Mouse (Mus musculus) CH12F3 (cell line): ENCODE measurements around the gene U2af1.
"Not testable (repeated sequence)": the region's sequence is repeated elsewhere in the genome, so short reads cannot be mapped to it uniquely, and the experiment has no call there.

ENCODE experiments used
- in situ Hi-C: fragments of 300-500 bp; cut with MboI; formaldehyde crosslinking; loops from 2 replicates; pipeline ENCODE4 v1.14.3; 2020; ENCODE audit warnings: low sequenced_read_pairs

The U2af1 gene

DNA sequence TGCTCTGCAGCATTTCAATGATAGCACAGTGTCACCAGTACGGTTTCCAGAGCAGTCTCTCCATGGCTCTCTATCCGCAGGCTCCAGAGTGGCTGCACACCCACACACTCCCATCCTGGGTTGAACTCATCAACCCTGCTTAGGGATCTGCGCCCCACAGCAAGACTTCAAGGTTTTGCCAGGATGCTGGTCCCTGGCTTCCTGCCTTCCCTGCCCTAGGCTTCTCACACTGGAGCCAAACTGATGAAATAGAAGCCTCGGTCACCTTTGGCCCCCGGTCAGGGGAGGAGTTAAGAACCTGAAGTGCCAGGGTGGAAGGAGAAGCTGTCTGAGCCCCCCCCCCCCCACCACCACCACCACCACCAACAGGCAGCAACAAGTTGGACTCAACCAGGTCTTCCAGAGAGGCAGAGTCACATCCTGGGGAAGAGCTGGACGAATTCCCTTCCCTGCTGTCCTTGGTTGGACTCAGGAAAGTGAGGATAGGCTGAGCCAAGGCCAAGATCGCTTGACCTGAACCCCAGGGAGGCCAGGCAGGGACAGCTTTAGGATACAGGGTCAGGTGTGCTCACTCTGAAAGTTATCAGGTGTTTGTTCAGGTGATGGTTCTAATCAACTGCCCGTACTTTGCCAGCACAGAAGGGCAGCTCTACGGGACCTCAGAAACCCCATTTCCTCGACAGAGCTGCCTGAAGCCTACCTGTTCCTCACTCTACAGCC lies 27.5 kb downstream of the U2af1 start:
- in situ Hi-C loops = no loop called here

DNA sequence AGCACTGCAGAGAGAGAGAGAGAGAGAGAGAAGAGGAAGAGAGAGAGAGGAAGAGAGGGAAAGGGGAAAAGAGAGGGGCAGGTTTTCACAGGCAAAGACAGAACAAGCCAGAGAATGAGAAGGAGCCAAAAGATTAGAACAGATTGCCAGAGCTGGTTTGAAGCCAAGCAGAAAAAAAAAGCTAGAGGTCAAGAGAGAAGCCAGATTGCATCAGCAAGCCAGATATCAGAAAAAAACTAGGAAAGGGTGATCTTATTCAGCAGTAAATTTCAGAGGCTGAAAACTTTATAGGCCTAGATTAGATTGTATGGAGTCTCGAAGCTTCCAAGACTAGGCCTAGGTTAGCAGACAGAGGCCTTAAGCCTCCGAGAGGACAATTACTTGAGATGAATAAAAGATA lies 30.7 kb downstream of the U2af1 start:
- in situ Hi-C loops = no loop called here

DNA sequence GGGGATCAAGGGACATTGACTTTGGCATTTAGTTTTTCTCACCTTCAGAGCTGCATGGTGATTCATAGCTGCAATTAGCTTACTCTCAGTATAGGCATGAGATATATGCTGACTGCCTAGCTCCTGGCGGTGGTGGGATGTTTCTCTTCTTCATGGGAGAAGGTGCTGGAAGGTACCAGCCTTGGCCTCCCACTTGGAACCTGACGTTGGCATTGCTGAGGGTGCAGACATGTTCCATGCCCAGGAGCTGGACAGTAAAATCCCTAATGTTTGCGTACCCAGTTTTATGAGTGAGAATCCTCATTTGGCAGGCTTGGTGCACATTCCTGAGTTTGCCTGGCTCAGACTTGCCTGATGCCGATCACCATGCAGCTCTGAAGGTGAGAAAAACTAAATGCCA lies 35.6 kb downstream of the U2af1 start:
- in situ Hi-C loops = no loop called here

DNA sequence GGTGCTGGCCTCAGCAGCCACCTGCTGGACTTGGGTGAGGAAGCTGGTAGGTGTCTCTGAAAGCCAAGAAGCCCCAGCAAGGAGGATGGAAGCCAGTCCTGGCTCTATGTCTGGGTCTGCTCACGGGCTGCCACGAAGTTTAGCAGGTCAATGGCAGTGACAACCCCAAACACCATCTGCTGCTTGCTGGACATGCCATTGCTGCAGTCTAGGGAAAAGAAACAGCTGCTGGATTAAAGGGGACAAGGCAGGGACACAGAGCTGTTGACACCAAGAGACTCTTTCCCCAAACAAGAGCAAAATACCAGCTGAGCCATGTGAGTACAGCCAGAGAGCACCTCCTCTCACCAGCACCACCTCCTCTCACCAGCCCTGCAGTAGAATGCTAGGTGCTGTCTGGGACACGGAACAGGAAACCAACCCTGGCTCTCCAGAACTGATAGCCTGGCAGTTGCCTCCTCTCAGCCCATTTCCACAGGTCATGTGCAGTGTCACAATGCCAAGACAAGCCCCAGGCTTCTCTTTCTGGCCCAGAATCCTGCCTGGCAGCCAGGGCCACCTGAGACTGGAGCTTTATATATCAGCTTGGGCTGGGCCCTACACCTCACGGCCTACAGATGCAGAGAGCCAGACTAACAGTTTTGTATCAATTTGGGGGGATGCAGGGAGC lies 45.5 kb downstream of the U2af1 start:
- in situ Hi-C loops = no loop called here

DNA sequence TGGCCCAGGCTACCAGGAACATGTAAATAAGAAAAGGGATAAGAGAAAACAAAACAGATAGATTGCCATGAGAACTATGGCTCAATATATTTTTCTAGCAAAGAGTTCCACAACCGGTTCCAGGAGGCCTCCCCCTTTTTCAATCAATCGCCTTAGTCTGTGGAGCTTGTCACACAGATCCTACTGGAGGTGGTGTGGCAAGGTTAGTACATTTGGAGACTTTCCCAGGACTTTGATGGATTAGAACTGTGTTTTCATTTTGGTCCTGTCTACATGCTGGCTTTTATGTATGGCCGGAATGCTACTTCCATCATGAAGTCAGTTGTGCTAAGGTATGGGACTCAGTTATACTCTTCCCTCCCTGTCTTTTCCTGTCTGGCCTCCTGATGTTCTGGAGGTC lies 48.8 kb downstream of the U2af1 start:
- in situ Hi-C loops = no loop called here

DNA sequence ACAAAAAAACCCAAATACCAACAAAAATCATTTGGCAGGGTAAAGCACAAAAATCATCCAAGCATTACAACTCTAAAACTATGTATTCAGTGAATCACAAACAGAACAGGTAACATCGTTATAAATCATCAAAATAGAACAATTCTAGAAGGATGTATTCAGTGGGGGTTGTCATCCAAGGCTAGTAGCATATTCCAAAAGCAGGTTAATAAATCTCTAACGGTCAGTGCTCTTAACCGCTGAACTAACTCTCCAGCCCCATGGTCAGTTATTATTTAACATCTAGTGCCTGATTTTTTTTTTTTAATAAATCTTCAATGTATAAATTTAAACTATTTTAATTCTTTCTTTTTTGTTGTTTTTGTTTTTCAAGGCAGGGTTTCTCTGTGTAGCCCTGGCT lies 49.5 kb downstream of the U2af1 start:
- in situ Hi-C loops = not testable (repeated sequence)

DNA sequence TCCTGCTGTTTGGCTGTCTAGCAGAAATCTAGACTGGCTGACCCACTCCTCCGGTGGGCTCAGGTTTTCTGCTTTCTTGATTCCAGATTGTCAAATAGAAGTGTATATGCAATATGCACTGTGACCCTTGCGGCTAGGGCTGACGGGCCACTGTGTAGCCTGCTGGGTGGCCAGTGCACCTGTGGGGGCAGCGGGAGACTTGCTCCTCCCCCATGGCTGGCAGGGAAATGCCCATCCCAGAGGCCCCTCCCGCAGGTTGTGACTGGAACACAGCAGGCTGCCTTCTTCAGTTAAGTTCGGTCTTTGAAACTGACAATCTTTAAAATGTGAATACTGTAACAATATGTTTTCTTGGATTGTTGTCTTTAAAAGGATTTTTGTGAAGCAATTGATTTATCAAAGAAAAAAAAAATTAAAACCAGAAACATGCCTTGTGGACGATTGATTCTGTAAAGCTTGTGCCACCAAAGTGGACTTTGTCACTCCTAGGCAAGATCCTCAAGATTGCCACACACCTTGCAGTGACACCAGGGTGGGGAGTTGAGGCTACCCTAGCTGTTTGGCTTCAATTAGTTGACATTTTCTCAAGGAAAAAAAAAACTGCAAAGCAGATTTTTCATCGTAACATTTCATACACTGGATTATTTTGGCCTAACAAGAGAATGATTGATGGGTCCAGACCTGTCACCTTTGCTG lies 51.3 kb downstream of the U2af1 start:
- in situ Hi-C loops = no loop called here

DNA sequence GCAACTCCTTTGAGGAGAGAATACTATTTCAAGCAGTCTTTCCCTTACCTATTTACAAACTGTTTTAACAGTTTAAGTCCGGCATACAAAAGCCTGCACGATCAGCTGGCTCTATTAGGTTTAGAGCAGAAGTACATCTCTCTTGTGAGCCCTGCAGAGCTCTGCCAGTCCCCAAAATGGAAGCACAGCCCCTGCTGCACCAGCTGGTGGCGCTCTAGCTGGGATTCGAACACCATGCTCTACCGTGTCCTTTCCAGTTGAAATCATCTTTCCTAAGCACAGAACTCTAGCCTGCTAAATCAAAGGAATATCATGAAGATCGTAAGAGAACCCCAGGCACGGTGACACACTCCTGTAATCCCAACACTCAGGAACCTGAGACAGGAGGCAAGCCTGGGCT lies 52.3 kb downstream of the U2af1 start:
- in situ Hi-C loops = no loop called here

DNA sequence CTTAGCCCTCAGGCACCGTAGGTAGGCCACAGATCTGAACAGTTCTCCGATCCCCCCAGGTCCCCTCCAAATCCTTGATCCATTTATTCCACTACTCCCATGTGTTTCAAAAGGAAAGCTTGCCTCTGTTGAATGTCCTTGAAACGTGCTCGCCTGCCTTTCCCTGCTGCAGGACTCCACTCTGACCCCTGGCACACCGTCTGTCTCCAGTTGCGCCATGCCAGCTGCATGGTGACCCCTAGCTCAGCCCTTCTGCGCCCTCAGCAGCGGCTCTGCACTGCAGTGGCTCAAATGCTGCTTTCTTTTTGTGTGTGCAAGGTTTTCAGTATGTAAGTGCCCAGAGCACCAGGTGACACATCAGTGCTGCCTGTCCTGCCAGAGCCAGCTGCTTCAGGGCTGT lies 60.1 kb downstream of the U2af1 start:
- in situ Hi-C loops = no loop called here

DNA sequence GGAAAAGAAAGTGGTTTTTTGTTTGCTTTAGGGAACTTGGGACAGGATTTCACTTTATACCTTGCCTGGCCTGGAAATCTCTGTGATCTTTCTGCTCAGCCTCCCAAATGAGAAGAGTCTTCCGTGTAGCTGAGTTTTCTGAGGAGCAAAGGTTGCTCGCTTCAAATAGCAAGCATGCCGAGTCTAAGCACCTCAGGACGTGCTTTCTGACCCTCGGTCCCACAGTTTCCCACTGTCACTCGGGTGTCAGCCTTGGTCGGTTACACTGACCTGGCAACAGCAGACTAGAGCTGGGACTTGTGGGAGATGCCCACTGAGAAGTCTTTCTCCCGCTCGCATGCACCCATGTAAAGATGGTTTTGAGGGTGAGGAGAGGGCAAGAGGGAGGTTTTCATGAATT lies 60.7 kb downstream of the U2af1 start:
- in situ Hi-C loops = no loop called here
